Mouse (Mus musculus): ENCODE measurements around the gene Srgap3. TPM values are rescaled to one million over a fixed set of nuclear protein-coding genes. Genes with fewer than 3 reads are reported as not detected.

The Srgap3 gene
- polyA plus RNA-seq, 1 experiment from 2014 or later: 0.50 TPM

GRCm38 (mm10) chr6:112758541-112758940 lies 188.5 kb downstream of the Srgap3 start:
- Histone ChIP-seq H3K9me3 (ENCODE audit: control insufficient read depth) (no peaks in the 10 kb centered on the region), H3K4me1 (replicated peaks; ENCODE audit: control insufficient read depth, insufficient read depth, low read length) (peaks cover 5% of the 10 kb centered on the region; the same call in 1 of the 2 replicates), H3K4me3 (ENCODE audit: low read depth, low read length) (no peak overlapping the region), H3K27me3 (replicated peaks; ENCODE audit: control insufficient read depth, insufficient read depth, low read length) (no peaks in the 10 kb centered on the region), H3K27ac (ENCODE audit: low read depth, low read length) (no peak overlapping the region), H3K4me2 (replicated peaks; ENCODE audit: low read depth) (no peak overlapping the region), H3K9ac (ENCODE audit: low read depth, low read length) (no peak overlapping the region), H3K36me3 (ENCODE audit: control insufficient read depth, insufficient read depth) (no peaks in the 10 kb centered on the region)
- 27% methylated on average over 4 of the region's 4 CpGs for WGBS
- ATAC-seq: no peak
- TF ChIP-seq CTCF (IDR thresholded peaks at IDR 0.05; ENCODE audit: low read depth): no peak

GRCm38 (mm10) chr6:112756866-112757265 lies 190.2 kb downstream of the Srgap3 start:
- no peak for TF ChIP-seq CTCF (IDR thresholded peaks at IDR 0.05; ENCODE audit: low read depth)
- Histone ChIP-seq H3K4me2 (replicated peaks; ENCODE audit: low read depth) (no peak overlapping the region), H3K4me3 (ENCODE audit: low read depth, low read length) (no peak overlapping the region), H3K27me3 (replicated peaks; ENCODE audit: control insufficient read depth, insufficient read depth, low read length) (no peaks in the 10 kb centered on the region), H3K9ac (ENCODE audit: low read depth, low read length) (no peak overlapping the region), H3K4me1 (replicated peaks; ENCODE audit: control insufficient read depth, insufficient read depth, low read length) (peaks cover 5% of the 10 kb centered on the region; the same call in 1 of the 2 replicates), H3K27ac (ENCODE audit: low read depth, low read length) (no peak overlapping the region), H3K36me3 (ENCODE audit: control insufficient read depth, insufficient read depth) (no peaks in the 10 kb centered on the region), H3K9me3 (ENCODE audit: control insufficient read depth) (no peaks in the 10 kb centered on the region)
- 51% methylated on average over 4 of the region's 4 CpGs for WGBS
- no peak for ATAC-seq

DNA sequence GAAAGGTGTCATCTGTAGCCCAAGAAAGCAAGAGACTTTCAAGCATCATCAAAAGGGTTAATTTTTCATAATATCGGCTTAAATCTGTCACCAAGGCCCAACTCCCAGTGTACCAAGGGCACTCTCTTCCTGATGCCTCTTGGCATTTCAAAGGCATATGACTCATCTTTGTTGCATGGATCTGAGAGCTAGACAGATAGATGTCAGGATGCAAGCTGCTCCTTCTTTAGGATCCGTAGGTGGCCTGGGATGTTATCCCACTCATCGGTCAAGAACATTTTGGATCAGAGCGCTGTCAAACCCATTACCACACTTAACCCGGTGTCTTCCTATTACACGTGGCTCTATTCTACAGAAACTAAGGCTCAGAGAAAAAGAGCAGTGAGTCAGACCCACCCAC lies 192.1 kb downstream of the Srgap3 start:
- no peak for TF ChIP-seq CTCF (IDR thresholded peaks at IDR 0.05; ENCODE audit: low read depth)
- 92% methylated on average over 6 of the region's 6 CpGs for WGBS
- no peak for ATAC-seq
- no peak overlapping the region for H3K4me2 ChIP-seq (replicated peaks; ENCODE audit: low read depth)
- no peaks in the 10 kb centered on the region for H3K27me3 ChIP-seq (replicated peaks; ENCODE audit: control insufficient read depth, insufficient read depth, low read length)
- peaks cover 3% of the 10 kb centered on the region; the same call in 1 of the 2 replicates for H3K4me1 ChIP-seq (replicated peaks; ENCODE audit: control insufficient read depth, insufficient read depth, low read length)
- no peak overlapping the region for H3K27ac ChIP-seq (ENCODE audit: low read depth, low read length)
- no peak overlapping the region for H3K9ac ChIP-seq (ENCODE audit: low read depth, low read length)
- H3K9me3 ChIP-seq (ENCODE audit: control insufficient read depth): no peaks in the 10 kb centered on the region
- no peak overlapping the region for H3K4me3 ChIP-seq (ENCODE audit: low read depth, low read length)
- H3K36me3 ChIP-seq (ENCODE audit: control insufficient read depth, insufficient read depth): no peaks in the 10 kb centered on the region

- H3K27ac ChIP-seq (ENCODE audit: low read depth, low read length): no peak overlapping the region
- no peak for ATAC-seq
- H3K36me3 ChIP-seq (ENCODE audit: control insufficient read depth, insufficient read depth): no peaks in the 10 kb centered on the region
- no peak overlapping the region for H3K4me3 ChIP-seq (ENCODE audit: low read depth, low read length)
- H3K4me1 ChIP-seq (replicated peaks; ENCODE audit: control insufficient read depth, insufficient read depth, low read length): no peaks in the 10 kb centered on the region; the same call in 1 of the 2 replicates
- H3K27me3 ChIP-seq (replicated peaks; ENCODE audit: control insufficient read depth, insufficient read depth, low read length): no peaks in the 10 kb centered on the region
- H3K9me3 ChIP-seq (ENCODE audit: control insufficient read depth): no peaks in the 10 kb centered on the region
- H3K4me2 ChIP-seq (replicated peaks; ENCODE audit: low read depth): no peak overlapping the region
- no peak for TF ChIP-seq CTCF (IDR thresholded peaks at IDR 0.05; ENCODE audit: low read depth)
- no peak overlapping the region for H3K9ac ChIP-seq (ENCODE audit: low read depth, low read length)
- WGBS: 78% methylated on average over 3 of the region's 3 CpGs
These were observed 194.5 kb downstream of the Srgap3 start for GRCm38 (mm10) chr6:112752517-112752916.

DNA sequence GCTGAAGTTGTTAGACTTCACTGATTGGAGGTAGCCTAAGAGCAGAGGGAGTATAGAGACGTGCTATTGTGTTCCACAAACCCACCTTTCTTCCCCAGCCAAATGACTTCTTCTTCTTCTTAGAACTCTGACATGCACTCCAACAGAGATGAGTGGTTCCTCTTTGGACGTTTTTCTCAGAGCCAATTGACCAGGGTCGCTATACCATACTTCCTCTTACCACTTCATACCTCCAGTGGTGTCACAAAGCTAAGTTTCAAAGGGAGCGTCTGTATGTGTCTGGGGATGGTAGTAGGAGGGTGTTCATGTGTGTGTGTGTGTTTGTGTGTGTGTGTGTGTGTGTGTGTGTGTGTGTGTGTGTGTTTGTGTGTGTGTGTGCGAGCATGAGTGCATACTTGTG lies 195.1 kb downstream of the Srgap3 start:
- no peaks in the 10 kb centered on the region for H3K36me3 ChIP-seq (ENCODE audit: control insufficient read depth, insufficient read depth)
- WGBS: 76% methylated on average over 5 of the region's 5 CpGs
- H3K4me3 ChIP-seq (ENCODE audit: low read depth, low read length): no peak overlapping the region
- H3K27me3 ChIP-seq (replicated peaks; ENCODE audit: control insufficient read depth, insufficient read depth, low read length): no peaks in the 10 kb centered on the region
- ATAC-seq: no peak
- H3K9ac ChIP-seq (ENCODE audit: low read depth, low read length): no peak overlapping the region
- no peaks in the 10 kb centered on the region for H3K9me3 ChIP-seq (ENCODE audit: control insufficient read depth)
- no peak overlapping the region for H3K4me2 ChIP-seq (replicated peaks; ENCODE audit: low read depth)
- H3K4me1 ChIP-seq (replicated peaks; ENCODE audit: control insufficient read depth, insufficient read depth, low read length): no peaks in the 10 kb centered on the region; the same call in 1 of the 2 replicates
- no peak overlapping the region for H3K27ac ChIP-seq (ENCODE audit: low read depth, low read length)
- no peak for TF ChIP-seq CTCF (IDR thresholded peaks at IDR 0.05; ENCODE audit: low read depth)

- no peak overlapping the region for H3K4me3 ChIP-seq (ENCODE audit: low read depth, low read length)
- whole genome bisulfite sequencing: 77% methylated on average over 2 of the region's 2 CpGs
- no peaks in the 10 kb centered on the region for H3K4me1 ChIP-seq (replicated peaks; ENCODE audit: control insufficient read depth, insufficient read depth, low read length)
- no peak for ATAC-seq
- H3K27ac ChIP-seq (ENCODE audit: low read depth, low read length): no peak overlapping the region
- peak; percentile 59 for TF ChIP-seq CTCF (IDR thresholded peaks at IDR 0.05; ENCODE audit: low read depth)
- no peak overlapping the region for H3K9ac ChIP-seq (ENCODE audit: low read depth, low read length)
- H3K9me3 ChIP-seq (ENCODE audit: control insufficient read depth): no peaks in the 10 kb centered on the region
- no peaks in the 10 kb centered on the region for H3K27me3 ChIP-seq (replicated peaks; ENCODE audit: control insufficient read depth, insufficient read depth, low read length)
- H3K4me2 ChIP-seq (replicated peaks; ENCODE audit: low read depth): no peak overlapping the region
- H3K36me3 ChIP-seq (ENCODE audit: control insufficient read depth, insufficient read depth): no peaks in the 10 kb centered on the region; the same call in 1 of the 2 replicates
These were observed 204.8 kb downstream of the Srgap3 start for GRCm38 (mm10) chr6:112742297-112742696.

GRCm38 (mm10) chr6:112741766-112742165 lies 205.3 kb downstream of the Srgap3 start:
- Histone ChIP-seq H3K4me3 (ENCODE audit: low read depth, low read length) (no peak overlapping the region), H3K36me3 (ENCODE audit: control insufficient read depth, insufficient read depth) (no peaks in the 10 kb centered on the region; the same call in 1 of the 2 replicates), H3K9me3 (ENCODE audit: control insufficient read depth) (no peaks in the 10 kb centered on the region), H3K27me3 (replicated peaks; ENCODE audit: control insufficient read depth, insufficient read depth, low read length) (no peaks in the 10 kb centered on the region), H3K27ac (ENCODE audit: low read depth, low read length) (no peak overlapping the region), H3K9ac (ENCODE audit: low read depth, low read length) (no peak overlapping the region), H3K4me2 (replicated peaks; ENCODE audit: low read depth) (no peak overlapping the region), H3K4me1 (replicated peaks; ENCODE audit: control insufficient read depth, insufficient read depth, low read length) (no peaks in the 10 kb centered on the region)
- WGBS: 90% methylated on average over 5 of the region's 5 CpGs
- TF ChIP-seq CTCF (IDR thresholded peaks at IDR 0.05; ENCODE audit: low read depth): no peak
- no peak for ATAC-seq

All from intestine, postnatal 0 days (tissue).